Mouse (Mus musculus) ovary, postnatal 14 days (tissue): ENCODE data around the gene Phgr1.

Experiments
- DNase-seq: peaks from one replicate; pipeline ENCODE4 v3.0.0; 2022; ENCODE audit warnings: low spot score

Phgr1 gene

GRCm38 (mm10) chr2:118750476-118750875, 22.1 kb upstream of the Phgr1 start:
- no peak for DNase-seq

DNA sequence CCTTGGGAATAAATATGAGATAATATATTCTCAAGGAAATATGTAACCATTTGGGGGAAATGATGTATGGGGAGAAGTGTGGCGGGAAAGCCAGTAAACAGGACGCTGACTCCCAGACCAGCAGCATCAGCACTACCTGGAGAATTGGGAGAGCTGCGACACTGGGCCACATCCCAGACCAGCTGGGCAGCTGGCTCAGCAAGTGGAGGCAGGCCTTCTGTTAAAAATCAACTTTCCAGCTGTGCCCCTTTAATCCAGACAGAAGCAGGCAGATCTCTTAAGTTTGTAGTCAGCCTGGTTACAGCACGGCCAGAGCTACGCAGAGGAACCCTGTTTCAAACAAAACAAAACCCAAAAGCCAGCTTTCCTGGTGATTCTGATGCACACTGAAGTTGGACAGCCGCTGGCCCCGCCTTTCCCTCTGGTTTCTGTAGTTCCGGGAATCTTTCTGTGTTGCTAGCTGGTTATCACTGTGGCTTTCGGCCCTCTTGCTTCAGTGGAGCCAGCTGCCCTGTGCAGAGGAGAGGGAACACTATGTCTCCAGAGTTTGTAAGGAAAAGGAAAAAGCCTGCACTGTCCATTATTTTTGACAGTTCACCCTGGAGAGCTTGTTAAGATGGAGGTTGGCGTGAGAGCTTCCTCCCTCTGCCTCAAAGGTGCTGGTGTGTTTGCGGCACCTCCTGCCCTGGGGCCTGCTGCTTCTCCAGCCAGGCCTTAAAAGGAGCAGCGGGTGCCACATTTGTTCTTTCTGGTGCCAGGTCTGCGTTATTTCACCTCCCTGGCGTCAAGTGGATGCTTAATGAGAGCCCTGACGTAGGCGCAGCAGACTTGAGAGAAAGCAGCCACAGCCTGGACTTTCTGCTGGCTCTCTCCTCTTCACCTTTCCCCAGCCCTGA, 20.4 kb upstream of the Phgr1 start:
- no peak for DNase-seq

DNA sequence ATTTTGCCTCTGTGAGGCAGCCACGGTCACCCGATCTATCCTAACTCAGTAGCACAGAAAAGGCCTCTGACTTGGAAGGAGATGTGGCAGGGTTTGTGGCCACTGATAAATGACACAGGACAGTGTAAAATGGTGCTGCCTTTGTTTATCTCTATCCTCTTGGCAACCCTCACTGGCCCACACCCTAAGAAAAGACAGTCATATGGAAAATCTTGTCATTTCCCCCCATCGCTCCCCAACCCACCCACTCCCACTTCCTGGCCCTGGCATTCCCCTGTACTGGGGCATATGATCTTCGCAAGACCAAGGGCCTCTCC, 19.8 kb upstream of the Phgr1 start:
- no peak for DNase-seq

GRCm38 (mm10) chr2:118754143-118754542, 18.4 kb upstream of the Phgr1 start:
- DNase-seq: no peak

DNA sequence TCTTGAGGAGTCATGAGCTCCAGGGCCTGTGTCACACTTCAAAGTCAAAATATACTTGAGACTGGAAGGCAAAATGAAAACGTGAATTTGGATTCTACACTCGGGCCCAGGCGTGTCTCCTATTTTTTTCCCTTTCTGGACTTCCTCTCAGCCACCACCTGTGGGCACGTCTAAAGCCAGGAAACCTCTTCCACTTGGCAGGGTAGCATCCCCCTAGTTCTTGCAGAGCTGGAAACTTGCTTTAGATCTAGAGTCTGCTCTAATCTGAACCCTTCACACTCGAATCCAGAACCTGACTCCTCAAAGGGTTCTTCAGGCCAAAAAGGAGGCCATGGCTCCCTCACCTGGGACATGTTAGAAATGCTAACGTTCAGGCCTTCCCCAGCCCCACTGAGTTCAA, 17.2 kb upstream of the Phgr1 start:
- DNase-seq: no peak

DNA sequence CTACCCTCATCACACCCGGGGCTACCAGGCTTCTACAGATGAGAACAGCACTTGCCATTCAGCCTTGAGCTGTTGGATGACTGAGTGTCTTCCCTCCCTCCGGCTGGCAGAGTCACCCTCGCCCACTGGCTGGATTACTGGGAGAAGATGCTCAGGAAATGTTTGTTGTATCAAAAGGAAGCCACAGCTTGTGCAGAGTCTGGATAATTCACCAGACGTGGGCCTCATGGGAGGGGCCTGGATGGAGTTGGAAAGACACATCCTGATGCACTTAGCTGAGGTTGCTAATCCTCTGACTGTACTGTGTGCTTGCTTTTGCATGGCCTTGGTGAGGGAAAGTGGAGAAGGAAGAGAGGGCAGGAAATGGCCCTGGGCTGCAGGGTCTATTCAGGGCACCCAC, 16.5 kb upstream of the Phgr1 start:
- DNase-seq: no peak

GRCm38 (mm10) chr2:118759828-118760227, 12.7 kb upstream of the Phgr1 start:
- no peak for DNase-seq

DNA sequence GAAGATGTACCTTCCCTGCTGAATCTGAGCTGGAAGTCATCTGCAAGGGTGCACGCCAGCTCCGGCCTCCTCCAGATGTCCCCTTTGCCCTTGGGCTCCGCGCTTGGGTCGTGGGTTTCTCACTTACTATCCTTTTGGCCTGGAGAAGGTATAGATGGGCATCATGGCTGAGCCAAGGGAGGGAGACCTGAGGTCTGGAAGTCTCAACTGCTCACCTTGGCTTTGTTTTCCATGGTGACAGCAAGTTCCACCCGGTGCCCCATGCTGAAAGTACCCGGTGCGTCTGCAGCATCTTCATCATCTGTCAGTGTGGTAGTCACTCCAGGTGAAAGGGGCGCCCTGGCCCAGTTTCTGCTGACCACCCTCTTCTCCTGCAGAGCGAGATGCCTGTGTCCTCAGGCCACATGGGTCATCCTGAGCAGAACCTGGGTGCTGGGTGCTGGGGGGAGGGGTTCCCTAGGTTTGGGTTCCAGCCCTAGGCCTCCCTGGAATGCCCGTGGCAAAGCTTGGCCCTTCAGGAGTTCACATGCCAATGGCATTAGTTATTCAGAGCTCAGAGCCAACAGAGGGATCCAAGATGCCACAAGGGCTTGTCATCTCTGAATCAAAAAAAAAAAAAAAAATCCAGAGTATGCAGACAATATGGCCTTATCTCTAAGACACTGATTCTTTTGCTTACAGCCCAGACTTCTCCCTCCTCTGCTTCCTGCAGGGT, 12.1 kb upstream of the Phgr1 start:
- no peak for DNase-seq

DNA sequence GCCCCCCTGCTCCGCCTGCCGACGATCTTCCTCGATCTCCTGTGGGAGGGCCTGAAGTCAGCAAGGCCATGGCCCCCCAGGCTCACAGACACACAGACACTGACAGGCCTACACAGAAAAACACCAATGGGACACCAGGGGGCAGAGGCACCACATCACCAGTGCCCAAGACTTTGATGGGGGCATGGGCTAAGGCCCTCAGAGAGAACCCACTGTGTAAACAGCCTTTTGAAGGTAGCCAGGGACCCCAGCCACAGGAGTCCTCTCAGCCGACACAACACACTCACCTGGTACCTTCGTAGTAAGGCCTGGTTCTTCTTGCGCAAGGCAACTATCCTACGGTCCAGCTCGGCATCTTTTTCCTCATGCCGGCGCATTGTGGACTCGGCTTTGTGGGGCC, 11.2 kb upstream of the Phgr1 start:
- DNase-seq: no peak

GRCm38 (mm10) chr2:118761906-118762783, 10.4 kb upstream of the Phgr1 start, which contains the start of gene Ccdc9b:
Gene Ccdc9b (minus strand): TSS chr2:118762661.
- peak; percentile 78 for DNase-seq

GRCm38 (mm10) chr2:118762784-118763148, 9.8 kb upstream of the Phgr1 start:
- no peak for DNase-seq

DNA sequence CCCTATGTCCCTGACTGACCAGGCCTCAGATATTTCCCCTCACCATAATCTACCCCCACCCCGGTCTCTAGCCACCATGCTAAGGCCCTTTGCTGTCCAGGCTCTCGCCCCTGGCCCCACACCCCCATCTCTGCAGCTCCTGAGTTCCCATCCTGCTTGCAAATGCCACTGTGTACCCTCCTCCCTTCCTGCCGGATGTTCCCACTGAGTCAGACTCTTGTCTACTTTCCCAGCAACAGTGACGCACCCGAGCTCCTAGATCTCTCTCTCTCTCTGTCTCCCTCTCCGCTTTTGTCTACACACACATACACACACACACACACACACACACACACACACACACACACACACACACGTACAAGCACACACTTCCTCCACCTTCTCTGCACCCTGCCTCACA, 9.1 kb upstream of the Phgr1 start:
- DNase-seq: no peak

GRCm38 (mm10) chr2:118764094-118764831, 8.3 kb upstream of the Phgr1 start:
- no peak for DNase-seq

DNA sequence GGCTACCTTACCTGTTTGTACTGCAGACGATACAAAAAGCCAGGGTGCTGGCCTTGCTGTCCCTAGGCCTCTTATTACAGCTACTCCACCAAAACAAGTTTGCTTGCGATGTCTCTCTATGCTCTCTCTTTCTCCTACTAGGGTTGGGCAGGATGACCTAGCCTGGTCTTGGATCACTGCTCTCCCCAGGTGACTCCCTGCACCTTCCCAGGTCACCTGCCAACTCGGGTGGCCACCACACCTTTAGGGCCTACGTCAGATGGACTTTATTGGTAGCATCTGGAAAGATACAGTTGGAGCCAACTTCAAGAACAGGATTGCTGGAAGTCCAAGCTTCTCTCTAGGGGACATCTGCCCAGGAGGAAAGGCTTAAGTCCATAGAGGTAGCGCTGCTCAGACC, 7.7 kb upstream of the Phgr1 start:
- DNase-seq: no peak

DNA sequence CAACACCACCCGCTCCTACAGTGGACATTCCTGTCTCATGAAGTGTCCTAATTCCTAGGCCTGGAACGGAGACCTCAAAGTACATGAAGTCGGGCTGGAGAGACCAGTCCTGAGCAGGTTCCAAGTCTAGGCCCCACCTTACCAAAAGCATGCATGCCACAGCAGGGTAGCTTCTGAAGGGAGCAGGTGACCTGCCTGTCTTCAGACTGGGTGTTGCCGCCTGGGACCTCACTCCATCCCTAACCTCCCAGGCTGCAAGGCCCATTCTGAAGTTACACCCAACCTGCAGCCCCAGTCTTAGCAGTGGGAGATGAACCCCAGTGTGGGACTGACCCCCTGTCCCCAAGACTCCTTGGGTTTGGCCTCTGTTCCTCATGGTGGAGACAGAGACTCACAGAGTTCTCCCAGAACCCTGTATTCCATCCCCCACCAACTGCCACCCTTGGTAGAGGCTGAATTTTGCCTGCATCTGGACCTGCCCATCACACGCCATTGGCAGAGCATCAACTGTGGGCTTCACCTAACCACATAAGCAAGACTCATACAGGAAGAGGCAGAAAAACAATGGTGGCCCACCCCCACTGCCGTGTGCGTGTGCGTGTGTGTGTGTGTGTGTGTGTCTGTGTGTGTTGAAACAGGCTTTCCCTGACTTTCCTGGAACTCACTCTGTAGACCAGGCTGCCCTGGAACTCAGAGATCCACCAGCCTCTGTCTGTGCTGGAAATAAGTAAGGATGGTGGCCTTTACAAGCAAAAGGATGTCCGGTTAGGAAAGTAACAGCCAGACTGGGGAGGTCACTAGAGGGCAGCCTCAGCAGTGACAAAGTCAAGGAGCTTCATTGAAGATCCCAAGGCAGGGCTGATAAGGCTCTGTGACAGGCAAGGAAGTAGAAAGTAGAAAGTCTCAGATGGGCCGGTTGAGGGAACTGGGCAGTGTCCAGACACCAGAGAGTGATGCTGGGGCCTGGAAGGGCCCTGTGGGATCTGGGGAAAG, 6.2 kb upstream of the Phgr1 start:
- DNase-seq: no peak

DNA sequence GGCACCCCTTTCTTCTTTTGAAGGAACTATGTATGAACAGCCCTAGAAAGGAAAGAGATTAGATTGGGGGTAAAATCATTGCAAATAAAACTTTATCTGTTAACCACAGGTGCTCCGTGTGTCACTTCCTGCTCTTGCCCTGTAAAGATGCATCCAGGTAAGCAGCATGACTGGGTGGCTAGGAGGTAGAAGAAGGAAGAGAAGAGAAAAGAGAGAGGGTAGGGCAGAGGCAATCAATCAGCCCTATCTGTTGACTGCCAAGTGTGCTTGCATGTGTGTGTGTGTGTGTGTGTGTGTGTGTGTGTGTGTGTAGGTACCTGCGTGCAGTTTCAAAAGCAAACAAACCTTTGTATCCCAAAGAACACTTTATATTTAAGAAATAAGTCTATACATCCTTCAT, 2.0 kb downstream of the Phgr1 start:
- no peak for DNase-seq

DNA sequence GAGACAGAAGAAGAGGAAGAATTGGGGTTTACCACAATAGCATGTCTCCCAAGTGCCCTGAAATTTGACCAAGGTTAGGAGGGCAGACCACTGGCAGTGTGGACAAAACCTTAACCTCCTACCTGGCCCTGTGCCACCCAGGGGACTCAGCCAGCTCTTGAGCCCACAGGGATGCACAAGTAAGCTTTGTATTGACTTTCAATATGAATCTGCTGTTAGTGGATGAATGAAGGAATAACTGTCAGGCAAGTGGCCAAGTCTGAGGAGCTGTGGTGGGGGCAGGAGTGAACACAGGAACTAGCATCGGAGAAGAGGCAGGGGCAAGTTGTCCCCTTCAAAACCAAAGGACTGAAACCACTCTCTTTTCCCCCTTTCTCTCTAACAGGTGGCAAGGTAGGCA, 2.8 kb downstream of the Phgr1 start:
- no peak for DNase-seq

- no peak for DNase-seq
Observed at GRCm38 (mm10) chr2:118775846-118776245, 3.3 kb downstream of the Phgr1 start.

DNA sequence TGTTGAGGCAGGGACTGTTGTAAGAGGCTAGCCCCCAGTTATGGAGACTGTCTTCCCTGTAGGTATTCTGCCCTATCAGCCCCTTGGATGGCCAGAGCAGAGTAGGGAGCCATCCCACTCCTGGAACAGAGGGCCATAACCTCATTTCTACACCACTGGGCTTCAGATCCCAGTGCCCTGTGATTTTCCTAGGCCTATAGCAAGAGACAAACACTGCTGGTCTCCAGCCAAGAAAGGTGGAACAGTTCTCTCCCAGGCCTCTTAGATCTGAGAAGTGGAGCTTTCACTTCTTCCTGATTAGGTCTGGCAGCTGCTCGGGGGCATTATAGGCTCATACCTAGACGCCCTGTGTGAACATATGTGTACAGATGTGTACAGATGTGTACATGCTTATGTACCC, 3.7 kb downstream of the Phgr1 start:
- DNase-seq: no peak

- no peak for DNase-seq
Observed at GRCm38 (mm10) chr2:118778418-118778817, 5.8 kb downstream of the Phgr1 start.

DNA sequence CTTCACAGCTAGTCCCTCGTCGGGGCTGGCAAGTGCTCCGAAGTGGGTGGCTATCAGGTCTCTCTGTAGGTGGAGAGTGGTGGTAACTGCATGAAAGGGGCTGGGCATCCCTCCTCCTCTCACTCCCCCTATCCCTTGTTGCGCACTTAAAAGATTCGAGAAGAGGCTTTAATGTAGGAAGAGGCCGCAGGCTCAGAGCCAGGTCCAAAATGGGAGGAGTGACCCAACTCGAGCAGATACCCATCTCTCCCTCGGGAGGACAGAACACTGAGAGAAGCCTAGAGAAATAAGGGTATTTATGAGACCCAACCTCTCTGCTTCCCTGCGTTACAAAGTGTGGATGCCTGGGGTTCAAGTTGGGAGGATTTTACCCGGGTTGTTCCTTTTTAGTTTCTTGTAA, 6.5 kb downstream of the Phgr1 start:
- DNase-seq: no peak
